Mouse (Mus musculus) neural tube, embryonic 12.5 days (tissue): ENCODE measurements around the gene Hras. TPM values are rescaled to one million over a fixed set of nuclear protein-coding genes. Genes with fewer than 3 reads are reported as not detected.

Experiments used
- ATAC-seq: fragments of 200-750 bp; cut with Nextera tagmentation; 2 replicates; pipeline ENCODE4 v1.8.0; 2017; ENCODE audit warnings: low read depth, mild to moderate bottlenecking, moderate TSS enrichment, moderate library complexity; ENCODE audit not compliant: low FRiP score
- H3K27ac ChIP-seq: fragments of 300-500 bp; sonication (generic); 2 replicates; pipeline ENCODE4 v1.5.1; 2016
- H3K27me3 ChIP-seq: fragments of 300-500 bp; sonication (generic); replicated peaks from 2 replicates; pipeline ENCODE4 v1.6.1; 2016; ENCODE audit warnings: mild to moderate bottlenecking
- H3K36me3 ChIP-seq: fragments of 300-500 bp; sonication (generic); 2 replicates; pipeline ENCODE4 v1.6.1; 2016; ENCODE audit warnings: mild to moderate bottlenecking
- H3K4me1 ChIP-seq: fragments of 300-500 bp; sonication (generic); 2 replicates; pipeline ENCODE4 v1.6.1; 2016
- H3K4me2 ChIP-seq: fragments of 300-500 bp; sonication (generic); replicated peaks from 2 replicates; pipeline ENCODE4 v1.6.1; 2016; ENCODE audit warnings: mild to moderate bottlenecking
- H3K4me3 ChIP-seq: fragments of 300-500 bp; sonication (generic); 2 replicates; pipeline ENCODE4 v1.5.1; 2016
- H3K9ac ChIP-seq: fragments of 300-500 bp; sonication (generic); 2 replicates; pipeline ENCODE4 v1.6.1; 2016; ENCODE audit warnings: mild to moderate bottlenecking
- H3K9me3 ChIP-seq: fragments of 300-500 bp; sonication (generic); 2 replicates; pipeline ENCODE4 v1.6.1; 2016; ENCODE audit warnings: mild to moderate bottlenecking
- WGBS: fragments of 180-500 bp; shearing (Covaris S2); methylation state at CpG from one replicate; pipeline ENCODE4 v1.1.7; 2016; 5-methylcytosine and 5-hydroxymethylcytosine counted together
- polyA plus RNA-seq: library from polyadenylated mRNA; unstranded; fragments of >200 nt; fragmentation: Nextera tagmentation; extraction: Ambion mirVana; gene quantifications from 2 replicates; pipeline ENCODE4 v1.2.1, GENCODE M21; 2016

Gene Hras
- polyA plus RNA-seq, 1 experiment from 2014 or later, result 121 TPM

DNA sequence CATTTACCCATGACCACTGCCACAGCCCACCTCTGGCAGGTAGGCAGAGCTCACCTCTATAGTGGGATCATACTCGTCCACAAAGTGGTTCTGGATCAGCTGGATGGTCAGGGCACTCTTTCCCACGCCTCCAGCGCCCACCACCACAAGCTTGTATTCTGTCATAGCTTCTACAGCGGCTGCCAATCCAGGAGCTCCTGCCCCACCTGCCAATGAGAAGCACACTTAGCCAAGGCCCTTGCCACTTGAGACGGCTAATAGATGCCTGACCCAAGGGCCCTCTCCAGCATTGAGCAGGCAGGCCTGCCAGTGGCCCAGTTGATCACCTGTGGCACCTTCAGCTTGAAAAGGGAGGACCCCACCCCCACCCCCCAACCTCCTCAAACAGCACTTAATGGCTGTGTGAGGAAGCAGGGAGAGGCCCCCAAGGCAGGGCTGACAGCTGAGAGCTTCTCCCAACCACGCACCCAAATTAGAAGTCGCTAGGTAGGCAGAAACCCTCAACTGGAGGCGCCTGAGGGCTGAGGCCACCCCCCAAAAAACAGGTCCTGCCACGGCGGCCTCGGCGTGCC is 943 bp downstream of the Hras start:
- WGBS, result 28% methylated on average over 12 of the region's 12 CpGs
- Histone ChIP-seq H3K9ac (peak overlapping the region; percentile 93), H3K27me3 (no peaks in the 10 kb centered on the region), H3K9me3 (no peaks in the 10 kb centered on the region), H3K4me1 (peaks cover 21% of the 10 kb centered on the region), H3K4me3 (peak overlapping the region; percentile 90), H3K27ac (peak overlapping the region; percentile 38; the same call in 1 of the 2 replicates), H3K36me3 (peaks cover 37% of the 10 kb centered on the region), H3K4me2 (peak overlapping the region; percentile 97)
- peak; percentile 0; the same call in 1 of the 2 replicates for ATAC-seq

DNA sequence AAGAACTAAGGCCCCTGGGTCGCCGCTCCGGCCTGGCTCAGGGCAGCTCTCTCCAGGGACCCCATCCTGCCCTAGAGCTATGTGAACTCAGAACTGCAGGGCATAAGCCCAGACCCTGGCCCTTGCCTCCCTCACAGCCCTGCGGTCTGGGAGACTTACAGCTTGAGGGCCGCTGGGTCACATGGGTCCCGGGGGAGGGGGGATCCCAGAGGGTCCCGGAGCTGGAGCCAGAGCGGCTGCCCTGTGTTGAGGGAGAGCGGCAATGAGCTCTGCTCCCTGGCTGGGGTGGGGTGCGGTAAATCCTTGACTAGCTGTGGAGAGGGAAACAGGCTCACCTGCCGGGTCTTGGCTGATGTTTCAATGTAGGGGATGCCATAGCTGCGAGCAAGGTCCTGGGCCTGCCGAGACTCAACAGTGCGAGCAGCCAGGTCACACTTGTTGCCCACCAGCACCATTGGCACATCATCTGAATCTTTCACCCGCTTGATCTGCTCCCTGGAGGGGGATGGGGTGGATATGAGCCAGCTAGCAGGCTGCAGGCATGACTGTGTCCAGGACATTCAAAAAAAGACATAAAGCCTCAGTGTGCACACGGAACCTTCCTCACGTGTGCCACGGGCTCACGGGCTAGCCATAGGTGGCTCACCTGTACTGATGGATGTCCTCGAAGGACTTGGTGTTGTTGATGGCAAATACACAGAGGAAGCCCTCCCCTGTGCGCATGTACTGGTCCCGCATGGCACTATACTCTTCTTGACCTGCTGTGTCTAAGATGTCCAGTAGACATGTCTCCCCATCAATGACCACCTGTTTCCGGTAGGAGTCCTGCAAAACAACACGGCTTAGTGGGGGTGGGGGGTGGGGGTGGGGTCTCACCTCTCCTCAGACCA is 1.8 kb downstream of the Hras start:
- no peaks in the 10 kb centered on the region for H3K9me3 ChIP-seq
- no peaks in the 10 kb centered on the region for H3K27me3 ChIP-seq
- H3K36me3 ChIP-seq, result peaks cover 37% of the 10 kb centered on the region
- peak overlapping the region; percentile 93 for H3K9ac ChIP-seq
- H3K4me2 ChIP-seq, result peak overlapping the region; percentile 97
- 93% methylated on average over 24 of the region's 24 CpGs for WGBS
- H3K27ac ChIP-seq, result no peak overlapping the region
- no peak overlapping the region for H3K4me3 ChIP-seq
- peaks cover 21% of the 10 kb centered on the region for H3K4me1 ChIP-seq
- no peak for ATAC-seq

DNA sequence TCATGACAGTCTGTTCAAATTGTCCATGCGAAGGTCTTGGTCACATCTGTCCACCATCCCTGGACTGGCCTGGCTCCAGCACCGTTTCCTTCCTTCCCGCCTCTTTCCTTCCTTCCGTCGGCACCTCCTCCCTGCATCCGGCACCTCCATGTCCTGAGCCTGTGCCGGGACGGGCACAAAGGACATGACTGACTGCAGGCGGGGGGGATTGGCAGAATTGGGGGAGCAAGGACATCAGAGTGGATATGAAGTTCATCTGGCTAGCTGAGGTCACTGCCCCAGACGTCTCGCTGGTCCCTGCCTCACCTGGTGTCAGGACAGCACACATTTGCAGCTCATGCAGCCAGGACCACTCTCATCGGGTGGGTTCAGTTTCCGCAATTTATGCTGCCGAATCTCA is 2.8 kb downstream of the Hras start:
- H3K4me2 ChIP-seq, result no peak overlapping the region
- peaks cover 21% of the 10 kb centered on the region for H3K4me1 ChIP-seq
- no peak overlapping the region for H3K27ac ChIP-seq
- ATAC-seq, result no peak
- H3K4me3 ChIP-seq, result no peak overlapping the region
- 86% methylated on average over 14 of the region's 14 CpGs for WGBS
- H3K36me3 ChIP-seq, result peaks cover 37% of the 10 kb centered on the region
- H3K27me3 ChIP-seq, result no peaks in the 10 kb centered on the region
- H3K9me3 ChIP-seq, result no peaks in the 10 kb centered on the region
- H3K9ac ChIP-seq, result no peak overlapping the region

DNA sequence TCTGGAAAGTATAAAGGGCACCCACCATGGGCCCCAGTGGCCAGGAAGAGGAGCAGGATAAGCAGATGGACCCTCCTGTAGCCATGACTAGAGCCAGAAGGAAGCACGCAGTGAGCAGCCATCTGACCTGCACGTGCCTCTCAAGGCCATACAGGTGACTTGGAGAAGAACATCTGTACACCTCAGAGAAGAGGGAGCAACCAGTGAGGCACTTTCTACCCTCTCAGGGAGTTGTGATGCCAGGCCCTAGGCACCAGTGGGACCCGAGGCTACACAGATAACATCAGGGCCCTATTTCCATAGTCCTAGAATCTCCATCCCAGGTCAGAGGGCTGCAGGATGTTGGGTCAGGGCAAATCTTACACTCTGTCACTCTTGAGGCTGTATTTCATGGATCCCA is 3.6 kb downstream of the Hras start:
- no peaks in the 10 kb centered on the region for H3K9me3 ChIP-seq
- H3K4me1 ChIP-seq, result peaks cover 17% of the 10 kb centered on the region
- WGBS, result 92% methylated on average over 3 of the region's 3 CpGs
- no peak overlapping the region for H3K4me2 ChIP-seq
- peaks cover 37% of the 10 kb centered on the region for H3K36me3 ChIP-seq
- no peak for ATAC-seq
- H3K4me3 ChIP-seq, result no peak overlapping the region
- H3K27me3 ChIP-seq, result no peaks in the 10 kb centered on the region
- H3K9ac ChIP-seq, result no peak overlapping the region
- H3K27ac ChIP-seq, result no peak overlapping the region

DNA sequence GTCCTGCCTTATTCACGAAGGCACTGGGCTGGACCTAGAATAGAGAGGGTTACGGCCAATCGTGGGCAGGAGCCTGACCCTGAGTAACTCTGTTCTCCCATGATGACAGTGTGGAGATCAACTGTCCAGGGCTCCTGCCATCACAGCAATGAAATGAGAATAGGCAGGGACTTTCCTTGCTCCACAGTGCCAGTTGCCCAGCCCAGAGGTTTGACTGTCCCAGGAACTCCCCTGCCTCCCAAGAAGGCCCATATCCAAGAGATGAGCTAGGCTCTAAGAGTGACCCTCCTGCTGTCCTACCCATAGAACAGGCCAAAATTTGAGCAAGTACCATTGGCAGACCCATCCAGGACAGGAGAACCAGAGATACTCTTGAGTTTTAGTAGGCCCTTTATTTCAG is 5.1 kb downstream of the Hras start:
- no peak overlapping the region for H3K27ac ChIP-seq
- peaks cover 16% of the 10 kb centered on the region for H3K4me1 ChIP-seq
- H3K9ac ChIP-seq, result no peak overlapping the region
- no peak for ATAC-seq
- no peaks in the 10 kb centered on the region for H3K9me3 ChIP-seq
- H3K4me2 ChIP-seq, result no peak overlapping the region
- H3K4me3 ChIP-seq, result no peak overlapping the region
- peaks cover 37% of the 10 kb centered on the region for H3K36me3 ChIP-seq
- 93% methylated on average over 3 of the region's 3 CpGs for WGBS
- H3K27me3 ChIP-seq, result no peaks in the 10 kb centered on the region

DNA sequence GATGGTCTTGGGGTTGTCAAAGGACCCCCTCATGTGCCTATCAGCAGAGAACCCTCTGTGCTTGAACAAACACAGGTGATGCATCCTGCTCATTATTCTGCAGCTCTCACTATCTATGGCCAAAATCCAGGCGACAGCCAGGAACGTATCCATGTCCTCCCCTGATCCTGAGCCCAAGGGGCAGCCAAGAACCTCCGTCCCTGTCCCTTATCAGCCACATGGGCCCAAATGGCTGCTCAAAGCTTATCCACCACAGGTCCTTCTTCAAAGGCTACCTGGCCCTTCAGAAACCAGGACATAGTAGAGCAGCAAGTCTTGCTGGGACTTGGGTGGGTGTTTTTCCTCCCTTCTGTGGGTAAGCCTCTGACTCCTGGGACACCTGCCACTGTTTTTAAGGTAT is 5.6 kb downstream of the Hras start:
- H3K4me1 ChIP-seq, result peaks cover 15% of the 10 kb centered on the region
- no peaks in the 10 kb centered on the region for H3K27me3 ChIP-seq
- no peak for ATAC-seq
- H3K4me2 ChIP-seq, result no peak overlapping the region
- H3K9me3 ChIP-seq, result no peaks in the 10 kb centered on the region
- no peak overlapping the region for H3K27ac ChIP-seq
- H3K4me3 ChIP-seq, result no peak overlapping the region
- WGBS, result 90% methylated on average over 3 of the region's 3 CpGs
- no peak overlapping the region for H3K9ac ChIP-seq
- peaks cover 37% of the 10 kb centered on the region for H3K36me3 ChIP-seq

DNA sequence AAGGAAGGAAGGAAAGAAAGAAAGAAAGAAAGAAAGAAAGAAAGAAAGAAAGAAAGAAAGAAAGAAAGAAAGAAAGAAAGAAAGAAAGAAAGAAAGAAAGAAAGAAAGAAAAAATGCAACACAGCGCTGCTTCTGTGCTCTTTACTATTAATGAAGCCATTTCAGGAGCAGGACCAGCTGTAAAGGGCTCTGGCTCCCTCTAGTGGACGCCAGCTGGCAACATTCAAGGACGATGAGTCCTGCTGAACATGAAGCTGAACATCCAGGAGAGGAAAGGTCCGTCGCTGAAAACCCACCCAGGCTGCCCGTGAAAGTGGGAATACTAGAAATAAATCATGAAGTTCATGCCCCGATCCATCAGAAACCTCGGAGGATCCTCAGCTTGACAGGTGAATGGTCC is 17.6 kb downstream of the Hras start:
- 0 out of 2 replicates have a peak overlapping the region, but pooled peaks have one; percentile 26 for H3K9ac ChIP-seq
- 2% methylated on average over 8 of the region's 8 CpGs for WGBS
- H3K36me3 ChIP-seq, result no peaks in the 10 kb centered on the region
- no peak overlapping the region for H3K4me3 ChIP-seq
- ATAC-seq, result no peak
- H3K4me2 ChIP-seq, result no peak overlapping the region
- no peaks in the 10 kb centered on the region for H3K27me3 ChIP-seq
- no peak overlapping the region for H3K27ac ChIP-seq
- peaks cover 10% of the 10 kb centered on the region for H3K4me1 ChIP-seq
- no peaks in the 10 kb centered on the region for H3K9me3 ChIP-seq

DNA sequence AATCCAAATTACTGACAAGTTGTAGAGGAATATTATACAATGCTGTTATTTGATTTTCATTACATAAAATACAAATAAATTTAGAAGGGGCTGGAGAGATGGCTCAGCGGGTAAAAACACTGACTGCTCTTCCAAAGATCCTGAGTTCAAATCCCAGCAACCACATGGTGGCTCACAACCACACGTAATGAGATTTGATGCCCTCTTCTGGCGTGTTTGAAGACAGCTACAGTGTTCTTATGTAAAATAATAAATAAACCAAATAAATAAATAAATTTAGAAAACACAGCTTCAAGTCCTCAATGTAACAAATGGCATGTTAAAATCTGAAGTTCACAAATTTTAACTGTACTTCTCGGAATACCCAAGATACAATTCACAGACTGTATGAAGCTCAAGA is 18.7 kb downstream of the Hras start:
- Histone ChIP-seq H3K9ac (no peak overlapping the region), H3K27me3 (no peaks in the 10 kb centered on the region), H3K27ac (no peak overlapping the region), H3K9me3 (no peaks in the 10 kb centered on the region), H3K4me2 (no peak overlapping the region), H3K4me3 (no peak overlapping the region), H3K36me3 (no peaks in the 10 kb centered on the region), H3K4me1 (peaks cover 10% of the 10 kb centered on the region)
- no peak for ATAC-seq
- 87% methylated on average over 4 of the region's 4 CpGs for WGBS

DNA sequence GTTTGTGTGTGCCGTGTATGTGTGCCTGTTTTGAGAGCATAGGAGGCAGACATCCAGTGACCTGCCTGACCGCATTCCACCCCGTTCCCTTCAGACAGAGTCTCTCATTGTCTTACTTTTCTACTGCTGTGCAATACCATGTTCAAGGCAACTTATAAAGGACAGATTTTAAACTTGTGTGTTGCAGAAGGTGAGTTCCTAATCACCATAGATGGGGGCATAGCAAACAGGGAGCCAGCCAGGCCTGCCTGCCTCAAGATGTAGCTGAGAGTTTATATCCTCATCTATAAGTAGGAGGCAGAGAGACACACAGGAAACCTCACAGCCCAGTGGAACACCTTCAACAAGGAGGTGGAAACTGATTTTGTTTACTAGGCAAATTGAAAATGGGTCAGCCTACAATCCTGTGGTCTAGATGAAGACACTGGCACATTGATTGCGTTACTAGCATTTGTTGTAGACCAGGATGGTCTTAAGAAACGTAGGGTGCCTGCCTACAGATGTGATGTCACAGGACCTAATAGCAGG is 20.4 kb downstream of the Hras start:
- H3K4me3 ChIP-seq, result peak overlapping the region; percentile 52; the same call in 1 of the 2 replicates
- H3K36me3 ChIP-seq, result no peaks in the 10 kb centered on the region
- no peaks in the 10 kb centered on the region for H3K27me3 ChIP-seq
- ATAC-seq, result no peak
- peak overlapping the region; percentile 67; the same call in 1 of the 2 replicates for H3K9ac ChIP-seq
- WGBS, result 92% methylated on average over 5 of the region's 5 CpGs
- H3K4me1 ChIP-seq, result peaks cover 15% of the 10 kb centered on the region
- no peaks in the 10 kb centered on the region for H3K9me3 ChIP-seq
- peak overlapping the region; percentile 67 for H3K4me2 ChIP-seq
- no peak overlapping the region for H3K27ac ChIP-seq

DNA sequence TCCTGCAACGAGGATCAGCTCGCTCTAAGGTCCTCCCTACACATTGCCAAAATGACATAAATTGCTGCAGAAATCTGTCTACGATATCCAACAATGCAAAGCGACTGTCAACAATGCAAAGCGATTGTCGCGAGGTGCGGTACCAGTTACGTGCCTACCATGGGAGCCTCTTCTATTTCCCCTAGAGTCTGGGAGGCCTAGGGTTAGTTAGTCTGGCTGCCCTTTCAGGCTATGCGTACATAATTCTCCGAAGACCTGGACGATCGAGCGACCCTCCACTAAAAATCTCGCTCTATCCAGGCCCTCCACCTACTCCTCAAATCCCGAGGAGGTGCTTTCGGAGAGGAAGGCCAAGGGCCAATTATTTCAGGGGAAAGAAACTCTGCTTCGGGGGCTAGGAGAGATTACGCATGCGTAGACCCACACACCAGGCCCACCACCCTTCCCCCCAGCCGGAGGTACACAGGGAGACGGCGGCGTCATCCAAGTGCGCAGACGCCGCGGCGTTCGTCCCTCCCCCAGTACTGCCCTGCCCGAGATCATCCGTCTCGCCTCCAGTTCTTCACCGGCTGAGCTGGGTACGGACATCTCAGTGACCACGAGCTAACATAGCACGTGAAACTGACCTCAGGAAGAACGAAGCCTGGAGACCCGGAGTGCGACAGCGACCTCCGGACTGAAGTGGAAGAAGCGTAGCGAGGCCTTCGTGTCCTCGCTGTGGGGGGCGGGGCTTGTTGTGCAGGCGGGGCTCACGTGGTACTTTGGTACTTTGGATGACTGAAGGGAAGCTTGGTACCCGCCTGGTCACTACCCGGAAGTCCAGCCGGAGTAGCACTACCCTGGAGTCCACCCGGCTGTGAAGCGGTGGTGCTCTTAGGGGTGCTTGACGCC is 21.4 kb downstream of the Hras start, which contains the start of gene Rnh1:
TSS of gene Rnh1 (minus strand) at position 742 of the 891 bp plus-strand sequence.
- WGBS, result 4% methylated on average over 55 of the region's 55 CpGs
- ATAC-seq, result peak; percentile 97
- H3K27ac ChIP-seq, result peak within 1 kb of the TSS; percentile 83

DNA sequence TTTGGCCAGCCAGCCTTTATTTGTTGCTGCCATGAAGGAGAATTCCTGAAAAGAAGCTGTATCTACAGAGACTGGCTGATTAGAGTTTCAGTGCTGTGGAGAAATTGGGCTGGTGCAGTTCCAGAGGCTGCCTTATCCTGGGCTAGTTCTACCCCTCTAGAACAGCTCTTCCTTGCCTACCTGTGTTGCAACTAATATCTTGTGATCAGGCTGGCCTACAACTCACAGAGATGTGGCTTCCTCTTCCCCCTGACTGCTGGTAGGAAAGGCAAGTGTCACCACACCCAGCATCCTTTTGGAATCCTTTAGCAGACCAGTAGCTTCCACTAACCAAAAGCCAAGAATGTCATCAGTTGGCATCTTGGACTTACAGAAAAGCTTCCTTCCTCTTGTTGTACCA is 23.9 kb downstream of the Hras start:
- Histone ChIP-seq H3K27ac (no peak overlapping the region), H3K9ac (no peak overlapping the region), H3K27me3 (no peaks in the 10 kb centered on the region), H3K9me3 (no peaks in the 10 kb centered on the region), H3K36me3 (peaks cover 6% of the 10 kb centered on the region; the same call in 1 of the 2 replicates), H3K4me3 (no peak overlapping the region), H3K4me2 (no peak overlapping the region), H3K4me1 (peaks cover 18% of the 10 kb centered on the region)
- ATAC-seq, result no peak

More for the DNA sequence above, 21.4 kb downstream of the Hras start, which contains the start of gene Rnh1:
- Histone ChIP-seq H3K9me3 (no peaks in the 10 kb centered on the region), H3K4me2 (peak within 1 kb of the TSS; percentile 67), H3K4me3 (peak within 1 kb of the TSS; percentile 52), H3K4me1 (peaks cover 22% of the 10 kb centered on the region), H3K27me3 (no peaks in the 10 kb centered on the region), H3K36me3 (no peaks in the 10 kb centered on the region), H3K9ac (peak within 1 kb of the TSS; percentile 67)
